Mouse (Mus musculus) gastrocnemius, postnatal 10 days (tissue): ENCODE data around the gene Slc25a12. TPM values are rescaled to one million over a fixed set of nuclear protein-coding genes. Genes with fewer than 3 reads are reported as not detected.
A peak's percentile ranks its signal among the peaks of the same experiment; 100 is the strongest.
"Not testable (repeated sequence)": the region's sequence is repeated elsewhere in the genome, so short reads cannot be mapped to it uniquely, and the experiment has no call there.

Source experiments
- DNase-seq: peaks from one replicate; pipeline ENCODE4 v3.0.0; 2021; ENCODE audit warnings: mixed read lengths
- long read RNA-seq, 2 experiments: library from polyadenylated mRNA; stranded (forward); transcript quantifications; one replicate each; pipeline ENCODE4 v2.0.0; 2021
- total RNA-seq, 2 experiments: library from RNA; stranded (reverse); gene quantifications; 2 replicates each; pipeline ENCODE4 v1.2.3; 2021

The Slc25a12 gene
- total RNA-seq, result 100 to 1,000 TPM; 269 to 340 TPM
- long read RNA-seq, experiment 1, full-length matches to known transcripts, result 306 of 354 reads
- long read RNA-seq, experiment 1, partial matches to known transcripts, result 38 of 354 reads
- long read RNA-seq, experiment 1, other reads (novel, unspliced or antisense), result 10 of 354 reads
- long read RNA-seq, experiment 2, full-length matches to known transcripts, result 365 of 443 reads
- long read RNA-seq, experiment 2, partial matches to known transcripts, result 63 of 443 reads
- long read RNA-seq, experiment 2, other reads (novel, unspliced or antisense), result 15 of 443 reads

GRCm38 (mm10) chr2:71367125-71367880, at the start of gene Slc25a12:
Slc25a12 (minus strand) TSS chr2:71367749.
- DNase-seq, result peak; percentile 78

GRCm38 (mm10) chr2:71405613-71406012, 38.1 kb upstream of the Slc25a12 start:
- no peak for DNase-seq

- no peak for DNase-seq
Measured at GRCm38 (mm10) chr2:71389864-71390263, 22.3 kb upstream of the Slc25a12 start.

GRCm38 (mm10) chr2:71388951-71389763, 21.6 kb upstream of the Slc25a12 start, which contains the start of gene Hat1:
Hat1 (plus strand) TSS chr2:71388958.
- DNase-seq, result peak; percentile 94

- DNase-seq, result no peak
Measured at GRCm38 (mm10) chr2:71387766-71388165, 20.2 kb upstream of the Slc25a12 start.

GRCm38 (mm10) chr2:71383890-71384289, 16.3 kb upstream of the Slc25a12 start:
- no peak for DNase-seq

GRCm38 (mm10) chr2:71381962-71382361, 14.4 kb upstream of the Slc25a12 start:
- no peak for DNase-seq

- no peak for DNase-seq
Measured at GRCm38 (mm10) chr2:71377426-71377825, 9.9 kb upstream of the Slc25a12 start.

GRCm38 (mm10) chr2:71376433-71376906, 8.9 kb upstream of the Slc25a12 start:
- DNase-seq, result no peak

- DNase-seq, result no peak
Measured at GRCm38 (mm10) chr2:71374275-71375155, 7.0 kb upstream of the Slc25a12 start.

- not testable (repeated sequence) for DNase-seq
Measured at GRCm38 (mm10) chr2:71372261-71372660, 4.7 kb upstream of the Slc25a12 start.

GRCm38 (mm10) chr2:71371790-71372189, 4.2 kb upstream of the Slc25a12 start:
- DNase-seq, result no peak

GRCm38 (mm10) chr2:71368086-71368485, 537 bp upstream of the Slc25a12 start:
- no peak for DNase-seq

- no peak for DNase-seq
Measured at GRCm38 (mm10) chr2:71366618-71367124, 878 bp downstream of the Slc25a12 start.

GRCm38 (mm10) chr2:71360192-71360591, 7.4 kb downstream of the Slc25a12 start:
- no peak for DNase-seq

GRCm38 (mm10) chr2:71358347-71358746, 9.2 kb downstream of the Slc25a12 start:
- DNase-seq, result no peak

GRCm38 (mm10) chr2:71354055-71354425, 13.5 kb downstream of the Slc25a12 start:
- DNase-seq, result no peak

GRCm38 (mm10) chr2:71353306-71354054, 14.1 kb downstream of the Slc25a12 start:
- no peak for DNase-seq

GRCm38 (mm10) chr2:71351727-71351987, 15.9 kb downstream of the Slc25a12 start:
- DNase-seq, result no peak

GRCm38 (mm10) chr2:71350904-71351726, 16.4 kb downstream of the Slc25a12 start:
- no peak for DNase-seq
